Mouse (Mus musculus) neural tube, embryonic 15.5 days (tissue): ENCODE measurements at regions not wholly inside any gene's neighbourhood (a gene's known extent, or its start where the extent isn't known, plus 50 kb on each side); places are given as distances from the start of the nearest gene placed in this dataset.

Experiments used
- ATAC-seq: fragments of 200-750 bp; cut with Nextera tagmentation; 2 replicates; pipeline ENCODE4 v1.8.0; 2017; ENCODE audit warnings: mild to moderate bottlenecking, moderate TSS enrichment, moderate library complexity; ENCODE audit not compliant: low FRiP score
- H3K27ac ChIP-seq: fragments of 300-500 bp; sonication (generic); replicated peaks from 2 replicates; pipeline ENCODE4 v1.5.1; 2015; ENCODE audit warnings: mild to moderate bottlenecking, inconsistent platforms
- H3K27me3 ChIP-seq: fragments of 300-500 bp; sonication (generic); replicated peaks from 2 replicates; pipeline ENCODE4 v1.6.1; 2015; ENCODE audit warnings: inconsistent platforms
- H3K36me3 ChIP-seq: fragments of 300-500 bp; sonication (generic); 2 replicates; pipeline ENCODE4 v1.6.1; 2015; ENCODE audit warnings: inconsistent platforms
- H3K4me1 ChIP-seq: fragments of 300-500 bp; sonication (generic); 2 replicates; pipeline ENCODE4 v1.6.1; 2015; ENCODE audit warnings: inconsistent platforms
- H3K4me2 ChIP-seq: fragments of 300-500 bp; sonication (generic); 2 replicates; pipeline ENCODE4 v1.6.1; 2015; ENCODE audit warnings: inconsistent platforms, mild to moderate bottlenecking, moderate library complexity
- H3K4me3 ChIP-seq: fragments of 300-500 bp; sonication (generic); replicated peaks from 2 replicates; pipeline ENCODE4 v1.5.1; 2015; ENCODE audit warnings: mild to moderate bottlenecking, inconsistent platforms
- H3K9ac ChIP-seq: fragments of 300-500 bp; sonication (generic); replicated peaks from 2 replicates; pipeline ENCODE4 v1.6.1; 2015; ENCODE audit warnings: mild to moderate bottlenecking, inconsistent platforms
- H3K9me3 ChIP-seq: fragments of 300-500 bp; sonication (generic); replicated peaks from 2 replicates; pipeline ENCODE4 v1.6.1; 2016; ENCODE audit warnings: inconsistent platforms
- WGBS: fragments of 180-500 bp; shearing (Covaris S2); methylation state at CpG from one replicate; pipeline ENCODE4 v1.1.7; 2015; ENCODE audit warnings: mixed read lengths; 5-methylcytosine and 5-hydroxymethylcytosine counted together

DNA sequence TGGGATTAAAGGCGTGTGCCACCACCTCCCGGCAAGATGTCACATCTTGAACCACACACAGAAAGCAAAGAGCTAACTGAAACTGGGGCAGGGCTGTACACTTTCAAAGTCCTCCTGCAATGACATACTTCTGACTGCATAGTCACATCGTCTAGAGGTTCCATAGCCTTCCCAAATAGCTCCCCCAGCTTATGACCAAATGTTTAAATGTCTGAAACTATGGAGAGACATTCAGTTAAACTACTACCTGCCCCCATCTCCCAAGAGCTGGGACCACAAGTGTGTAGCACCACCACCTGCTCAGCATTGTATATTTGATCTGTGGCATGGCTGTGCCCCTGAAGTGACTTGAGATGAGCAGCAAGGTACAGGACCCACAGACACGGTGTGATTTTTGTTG is 52.1 kb upstream of the Kdm7a start:
- Histone ChIP-seq H3K9ac (no peak overlapping the region), H3K27me3 (no peaks in the 10 kb centered on the region; the same call in 1 of the 2 replicates), H3K4me3 (no peak overlapping the region), H3K4me2 (no peak overlapping the region), H3K4me1 (peaks cover 23% of the 10 kb centered on the region), H3K36me3 (no peaks in the 10 kb centered on the region), H3K27ac (no peak overlapping the region), H3K9me3 (no peaks in the 10 kb centered on the region)
- 91% methylated on average over 4 of the region's 4 CpGs for WGBS
- no peak for ATAC-seq

DNA sequence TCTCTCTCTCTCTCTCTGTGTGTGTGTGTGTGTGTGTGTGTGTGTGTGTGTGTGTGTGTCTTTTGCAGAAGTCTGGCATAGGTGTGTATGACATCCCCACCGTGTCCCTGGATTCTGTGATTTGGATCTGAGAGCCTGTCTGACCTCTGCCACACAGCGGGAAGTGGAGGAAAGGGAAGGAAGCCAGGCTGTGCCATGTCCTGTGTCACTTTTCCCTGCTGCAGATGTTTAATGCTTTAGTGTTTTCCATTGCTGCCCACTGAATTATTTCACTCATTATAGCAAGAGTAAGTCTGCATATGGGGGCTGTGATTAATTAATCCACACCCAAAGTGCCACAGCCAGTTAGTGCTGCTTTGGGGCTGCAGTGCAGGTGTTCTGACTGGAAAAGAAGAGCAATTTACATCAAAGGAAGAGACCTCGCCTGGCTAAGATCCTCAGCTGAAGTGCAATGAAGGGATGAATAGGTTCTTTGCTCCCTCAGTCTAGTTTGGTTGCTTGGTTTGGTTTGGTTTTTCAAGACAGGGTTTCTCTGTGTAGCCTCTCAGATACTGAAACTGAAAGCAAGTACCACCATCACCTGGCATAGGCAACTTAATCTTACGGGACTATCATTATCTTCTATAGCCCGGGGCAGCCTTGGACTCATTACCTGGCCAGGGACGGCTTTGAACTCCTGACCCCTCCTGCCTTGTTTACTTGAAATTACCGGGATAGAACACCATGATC is 51.2 kb upstream of the Kdm7a start:
- H3K4me2 ChIP-seq = peak overlapping the region; percentile 93
- no peaks in the 10 kb centered on the region; the same call in 1 of the 2 replicates for H3K27me3 ChIP-seq
- H3K36me3 ChIP-seq = no peaks in the 10 kb centered on the region
- no peak; the same call in 1 of the 2 replicates for ATAC-seq
- H3K9me3 ChIP-seq = no peaks in the 10 kb centered on the region
- peak overlapping the region; percentile 49; the same call in 1 of the 2 replicates for H3K4me3 ChIP-seq
- 43% methylated on average over 7 of the region's 7 CpGs for WGBS
- peaks cover 23% of the 10 kb centered on the region for H3K4me1 ChIP-seq
- H3K9ac ChIP-seq = no peak overlapping the region
- no peak overlapping the region for H3K27ac ChIP-seq

DNA sequence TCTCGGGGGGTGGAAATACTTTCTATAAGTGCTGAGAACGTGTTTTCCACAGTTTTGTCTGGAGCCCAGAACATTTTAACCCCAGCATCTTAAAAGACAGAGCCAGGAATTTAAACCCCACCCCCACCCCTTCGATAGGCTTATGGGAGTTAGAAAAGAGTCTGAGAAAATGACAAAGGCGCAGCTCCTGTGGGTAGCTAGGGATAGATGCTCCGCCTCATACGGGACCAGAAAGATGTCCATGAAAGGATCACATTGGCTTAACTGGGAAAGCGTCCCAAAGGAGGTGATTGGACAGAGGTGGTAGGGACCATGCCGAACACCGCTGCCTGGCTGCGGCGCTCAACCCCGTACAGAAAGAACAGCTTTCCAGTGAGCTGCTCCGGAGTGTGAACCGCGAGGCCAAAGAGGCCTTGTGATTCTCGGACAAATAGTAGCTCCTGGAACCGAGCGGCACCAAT is 50.6 kb upstream of the Kdm7a start:
- Histone ChIP-seq H3K36me3 (no peaks in the 10 kb centered on the region), H3K27me3 (no peaks in the 10 kb centered on the region; the same call in 1 of the 2 replicates), H3K4me3 (peak overlapping the region; percentile 49), H3K4me1 (peaks cover 23% of the 10 kb centered on the region), H3K27ac (peak overlapping the region; percentile 77), H3K9ac (peak overlapping the region; percentile 48), H3K4me2 (peak overlapping the region; percentile 93), H3K9me3 (no peaks in the 10 kb centered on the region)
- WGBS = 2% methylated on average over 18 of the region's 18 CpGs
- ATAC-seq = peak; percentile 61

DNA sequence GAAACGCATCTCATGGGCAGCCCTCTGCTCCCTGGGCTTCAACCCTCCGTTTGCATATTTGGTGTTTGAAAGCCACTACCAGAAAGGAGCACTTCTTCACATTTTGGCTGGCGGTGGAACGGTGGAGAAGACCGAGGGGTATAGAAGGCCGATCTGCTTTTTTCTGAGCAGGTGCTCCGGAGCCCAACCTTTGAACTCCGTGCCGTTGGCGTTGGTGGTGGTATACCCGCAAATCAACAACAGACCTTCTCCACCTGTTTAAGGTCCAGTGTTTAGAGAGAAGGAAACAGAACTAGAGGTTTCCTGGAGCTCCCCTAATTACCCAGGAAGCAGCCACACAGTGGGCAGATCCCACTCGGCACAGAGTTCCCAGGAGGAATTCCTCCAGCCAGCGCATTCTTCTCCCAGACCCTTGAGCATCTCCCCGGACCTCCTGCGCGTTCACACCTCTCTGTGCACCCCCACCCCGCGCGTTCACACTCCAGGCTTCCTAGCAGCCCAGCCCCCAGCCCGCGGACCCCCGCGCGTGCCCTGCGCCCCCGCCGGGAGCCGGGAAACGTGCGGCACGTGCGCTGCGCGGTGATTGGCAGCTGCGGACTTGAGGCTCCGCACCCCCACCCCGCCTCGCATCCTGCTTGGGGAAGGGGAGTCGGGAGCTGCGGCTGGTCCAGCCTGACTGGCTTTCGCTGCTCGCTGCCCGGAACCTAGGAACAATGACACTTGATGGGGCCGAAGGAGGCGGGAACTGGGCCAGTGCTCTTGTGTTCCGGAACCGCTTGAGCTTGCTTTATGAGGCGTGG is 49.9 kb upstream of the Kdm7a start:
- Histone ChIP-seq H3K4me2 (peak overlapping the region; percentile 93), H3K9ac (peak overlapping the region; percentile 48), H3K27ac (peak overlapping the region; percentile 77), H3K27me3 (no peaks in the 10 kb centered on the region; the same call in 1 of the 2 replicates), H3K4me1 (peaks cover 21% of the 10 kb centered on the region), H3K9me3 (no peaks in the 10 kb centered on the region), H3K36me3 (no peaks in the 10 kb centered on the region), H3K4me3 (peak overlapping the region; percentile 49)
- peak; percentile 93 for ATAC-seq
- 2% methylated on average over 48 of the region's 48 CpGs for WGBS
